Mouse (Mus musculus) neural tube, embryonic 14.5 days (tissue): ENCODE measurements around the gene Rp2. TPM values are rescaled to one million over a fixed set of nuclear protein-coding genes. Genes with fewer than 3 reads are reported as not detected.
"Not testable (repeated sequence)": the region's sequence is repeated elsewhere in the genome, so short reads cannot be mapped to it uniquely, and the experiment has no call there.

Experiments
- ATAC-seq: fragments of 200-750 bp; cut with Nextera tagmentation; 2 replicates; pipeline ENCODE4 v1.8.0; 2017; ENCODE audit warnings: low read depth, mild to moderate bottlenecking, moderate TSS enrichment, moderate library complexity
- H3K27ac ChIP-seq: fragments of 300-500 bp; sonication (generic); 2 replicates; pipeline ENCODE4 v1.5.1; 2014; ENCODE audit warnings: low read depth, mild to moderate bottlenecking, control low read depth, low read length, moderate library complexity, mixed read lengths
- H3K27me3 ChIP-seq: fragments of 300-500 bp; sonication (generic); 2 replicates; pipeline ENCODE4 v1.6.1; 2014; ENCODE audit warnings: low read length; ENCODE audit not compliant: control insufficient read depth, insufficient read depth
- H3K36me3 ChIP-seq: fragments of 300-500 bp; sonication (generic); 2 replicates; pipeline ENCODE4 v1.6.1; 2014; ENCODE audit warnings: low read length, mixed read lengths; ENCODE audit not compliant: control insufficient read depth, insufficient read depth
- H3K4me1 ChIP-seq: fragments of 300-500 bp; sonication (generic); 2 replicates; pipeline ENCODE4 v1.6.1; 2014; ENCODE audit warnings: low read length; ENCODE audit not compliant: control insufficient read depth, insufficient read depth
- H3K4me2 ChIP-seq: fragments of 300-500 bp; sonication (generic); 2 replicates; pipeline ENCODE4 v1.6.1; 2014; ENCODE audit warnings: mild to moderate bottlenecking, low read depth, low read length, control low read depth
- H3K4me3 ChIP-seq: fragments of 300-500 bp; sonication (generic); 2 replicates; pipeline ENCODE4 v1.5.1; 2014; ENCODE audit warnings: low read depth, low read length, control low read depth, mixed read lengths
- H3K9ac ChIP-seq: fragments of 300-500 bp; sonication (generic); replicated peaks from 2 replicates; pipeline ENCODE4 v1.6.1; 2014; ENCODE audit warnings: low read depth, mild to moderate bottlenecking, control low read depth, low read length, mixed read lengths
- H3K9me3 ChIP-seq: fragments of 300-500 bp; sonication (generic); 2 replicates; pipeline ENCODE4 v1.6.1; 2016; ENCODE audit warnings: low read length; ENCODE audit not compliant: control insufficient read depth
- WGBS: fragments of 180-500 bp; shearing (Covaris S2); extraction: QIAGEN DNeasy Blood & Tissue Kit; methylation state at CpG from one replicate; pipeline ENCODE4 v1.1.7; 2014; 5-methylcytosine and 5-hydroxymethylcytosine counted together
- polyA plus RNA-seq: library from polyadenylated mRNA; unstranded; fragments of >200 nt; fragmentation: Nextera tagmentation; extraction: Ambion mirVana; gene quantifications from 2 replicates; pipeline ENCODE4 v1.2.1, GENCODE M21; 2014

Rp2 gene
- polyA plus RNA-seq, 1 experiment from 2014 or later, result 17.5 TPM

- no peaks in the 10 kb centered on the region for H3K9me3 ChIP-seq
- no peak for ATAC-seq
- no peak overlapping the region for H3K4me2 ChIP-seq
- H3K4me1 ChIP-seq, result no peaks in the 10 kb centered on the region
- WGBS, result 75% methylated on average over 7 of the region's 7 CpGs
- H3K27ac ChIP-seq, result no peak overlapping the region
- H3K36me3 ChIP-seq, result no peaks in the 10 kb centered on the region
- H3K9ac ChIP-seq, result no peak overlapping the region
- H3K4me3 ChIP-seq, result no peak overlapping the region
- H3K27me3 ChIP-seq, result no peaks in the 10 kb centered on the region
Measured at GRCm38 (mm10) chrX:20379347-20380014, 15.2 kb downstream of the Rp2 start.

- ATAC-seq, result no peak
- no peak overlapping the region for H3K9ac ChIP-seq
- H3K27me3 ChIP-seq, result no peaks in the 10 kb centered on the region
- WGBS, result 85% methylated on average over 6 of the region's 6 CpGs
- no peaks in the 10 kb centered on the region for H3K4me1 ChIP-seq
- H3K27ac ChIP-seq, result no peak overlapping the region
- no peaks in the 10 kb centered on the region for H3K9me3 ChIP-seq
- no peak overlapping the region for H3K4me3 ChIP-seq
- no peak overlapping the region for H3K4me2 ChIP-seq
- H3K36me3 ChIP-seq, result no peaks in the 10 kb centered on the region
Measured at GRCm38 (mm10) chrX:20382260-20382659, 18.0 kb downstream of the Rp2 start.

DNA sequence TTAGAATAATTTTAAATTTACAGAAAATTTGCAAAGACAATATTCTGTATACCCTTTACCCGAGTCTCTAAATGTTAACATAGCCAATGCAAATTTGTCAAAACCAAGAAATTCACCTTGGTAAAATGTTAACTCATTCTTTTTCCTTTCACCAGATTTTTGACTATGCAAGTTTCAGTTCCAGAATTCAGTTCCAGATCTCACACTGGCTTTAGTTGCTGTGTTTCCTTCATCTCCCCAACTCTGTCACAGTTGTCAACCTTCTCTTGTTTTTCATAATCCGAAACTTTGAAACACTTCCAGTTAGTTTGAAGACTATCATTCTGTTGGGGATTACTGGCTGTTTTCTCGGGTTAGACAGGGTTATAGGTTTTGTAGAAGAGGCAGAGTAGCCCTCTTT, 22.7 kb downstream of the Rp2 start:
- WGBS, result 83% methylated on average over 3 of the region's 3 CpGs
- H3K4me2 ChIP-seq, result no peak overlapping the region
- no peak overlapping the region for H3K9ac ChIP-seq
- H3K27ac ChIP-seq, result no peak overlapping the region
- no peaks in the 10 kb centered on the region for H3K27me3 ChIP-seq
- no peak for ATAC-seq
- H3K36me3 ChIP-seq, result no peaks in the 10 kb centered on the region
- no peak overlapping the region for H3K4me3 ChIP-seq
- no peaks in the 10 kb centered on the region for H3K4me1 ChIP-seq
- no peaks in the 10 kb centered on the region for H3K9me3 ChIP-seq

DNA sequence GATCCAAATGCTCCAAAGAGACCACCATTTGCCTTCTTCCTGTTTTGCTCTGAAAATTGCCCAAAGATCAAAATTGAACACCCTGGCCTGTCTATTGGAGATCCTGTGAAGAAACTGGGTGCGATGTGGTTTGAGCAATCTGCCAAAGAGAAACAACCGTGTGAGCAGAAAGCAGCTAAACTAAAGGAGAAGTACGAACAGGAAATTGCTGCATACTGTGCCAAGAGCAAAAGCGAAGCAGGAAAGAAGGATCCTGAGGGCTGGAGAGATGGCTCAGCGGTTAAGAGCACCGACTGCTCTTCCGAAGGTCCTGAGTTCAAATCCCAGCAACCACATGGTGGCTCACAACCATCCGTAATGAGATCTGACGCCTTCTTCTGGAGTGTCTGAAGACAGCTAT, 27.7 kb downstream of the Rp2 start:
- H3K4me1 ChIP-seq, H3K9ac ChIP-seq, H3K27me3 ChIP-seq, H3K36me3 ChIP-seq, H3K27ac ChIP-seq, H3K4me2 ChIP-seq, H3K4me3 ChIP-seq, H3K9me3 ChIP-seq, ATAC-seq: not testable (repeated sequence)
- WGBS, result 96% methylated on average over 8 of the region's 9 CpGs

DNA sequence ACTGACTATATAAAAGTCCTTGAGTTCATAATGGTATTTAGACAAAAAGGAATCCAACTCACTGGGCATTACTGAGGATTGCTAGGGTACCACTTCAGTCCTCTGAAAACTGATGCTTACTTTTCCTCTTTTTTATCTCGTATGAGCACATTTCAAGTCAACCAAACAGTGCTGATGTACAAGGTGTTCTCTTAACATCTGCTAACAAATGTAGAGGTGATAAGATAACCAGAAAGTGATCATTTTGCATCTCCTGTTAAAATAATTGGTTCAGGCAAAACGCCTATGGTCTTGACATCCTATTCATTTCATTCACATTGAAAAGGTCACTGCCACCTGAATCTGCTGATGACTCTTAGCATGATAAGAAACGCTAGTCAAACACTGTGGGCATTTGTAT, 28.7 kb downstream of the Rp2 start:
- no peak overlapping the region for H3K4me2 ChIP-seq
- no peaks in the 10 kb centered on the region for H3K9me3 ChIP-seq
- no peak overlapping the region for H3K4me3 ChIP-seq
- no peaks in the 10 kb centered on the region for H3K27me3 ChIP-seq
- ATAC-seq, result no peak
- WGBS, result 84% methylated on average over 3 of the region's 3 CpGs
- H3K4me1 ChIP-seq, result no peaks in the 10 kb centered on the region
- no peaks in the 10 kb centered on the region for H3K36me3 ChIP-seq
- no peak overlapping the region for H3K9ac ChIP-seq
- no peak overlapping the region for H3K27ac ChIP-seq

DNA sequence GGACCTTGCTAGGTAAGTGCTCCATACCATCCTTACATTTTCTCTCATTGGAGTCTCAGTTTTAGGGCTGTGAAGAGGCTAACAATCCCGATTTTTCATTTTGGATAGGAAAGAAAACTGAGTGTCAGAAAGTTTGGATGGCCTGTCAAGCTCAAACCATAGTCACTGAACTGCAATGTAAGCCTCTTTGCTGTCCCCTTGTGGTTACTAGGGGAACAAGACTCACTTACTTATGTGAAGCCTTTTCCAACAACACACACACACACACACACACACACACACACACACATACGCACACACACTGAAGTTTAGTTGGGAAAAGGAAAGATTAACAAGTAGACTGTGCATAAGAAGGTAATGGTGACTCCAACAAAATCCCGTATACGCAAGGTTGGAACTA, 39.8 kb downstream of the Rp2 start:
- no peak overlapping the region for H3K4me2 ChIP-seq
- H3K4me3 ChIP-seq, result no peak overlapping the region
- no peaks in the 10 kb centered on the region for H3K36me3 ChIP-seq
- H3K4me1 ChIP-seq, result no peaks in the 10 kb centered on the region
- H3K9ac ChIP-seq, result no peak overlapping the region
- no peaks in the 10 kb centered on the region for H3K27me3 ChIP-seq
- H3K9me3 ChIP-seq, result no peaks in the 10 kb centered on the region
- no peak overlapping the region for H3K27ac ChIP-seq
- WGBS, result 83% methylated on average over 4 of the region's 4 CpGs
- ATAC-seq, result no peak

DNA sequence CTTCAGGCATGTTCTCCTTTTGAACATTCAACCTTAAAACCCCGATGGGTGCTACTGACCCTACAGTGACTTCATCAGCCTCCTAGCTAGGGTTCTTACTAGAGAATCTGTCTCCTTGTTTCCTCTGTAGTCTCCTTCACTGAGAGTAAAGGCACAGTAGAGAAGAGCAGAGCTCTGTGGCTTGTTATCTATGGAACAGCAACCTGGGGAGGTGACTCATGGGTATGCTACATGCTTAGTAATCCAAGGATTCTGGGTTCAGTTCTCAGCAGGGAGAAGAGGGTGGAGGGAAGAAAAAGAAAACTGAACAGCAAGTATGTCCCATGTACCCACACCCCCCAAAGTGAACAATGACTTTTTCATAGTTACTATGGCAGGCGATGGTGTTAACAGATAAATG, 42.6 kb downstream of the Rp2 start:
- Histone ChIP-seq H3K27me3 (no peaks in the 10 kb centered on the region), H3K4me2 (no peak overlapping the region), H3K4me3 (no peak overlapping the region), H3K9me3 (no peaks in the 10 kb centered on the region), H3K27ac (no peak overlapping the region), H3K9ac (no peak overlapping the region), H3K36me3 (no peaks in the 10 kb centered on the region), H3K4me1 (no peaks in the 10 kb centered on the region)
- no peak for ATAC-seq
- WGBS, result 92% methylated on average over 2 of the region's 2 CpGs

- Histone ChIP-seq H3K4me2 (no peak overlapping the region), H3K9me3 (no peaks in the 10 kb centered on the region), H3K4me3 (no peak overlapping the region), H3K4me1 (no peaks in the 10 kb centered on the region), H3K9ac (no peak overlapping the region), H3K27ac (no peak overlapping the region), H3K36me3 (no peaks in the 10 kb centered on the region), H3K27me3 (no peaks in the 10 kb centered on the region)
- 51% methylated on average over 2 of the region's 2 CpGs for WGBS
- no peak for ATAC-seq
Measured at GRCm38 (mm10) chrX:20407676-20408075, 43.4 kb downstream of the Rp2 start.

GRCm38 (mm10) chrX:20411382-20411781, 47.1 kb downstream of the Rp2 start:
- no peak for ATAC-seq
- no peaks in the 10 kb centered on the region for H3K36me3 ChIP-seq
- no peaks in the 10 kb centered on the region for H3K4me1 ChIP-seq
- H3K9ac ChIP-seq, result no peak overlapping the region
- H3K4me2 ChIP-seq, result no peak overlapping the region
- H3K4me3 ChIP-seq, result no peak overlapping the region
- H3K27ac ChIP-seq, result no peak overlapping the region
- no peaks in the 10 kb centered on the region for H3K27me3 ChIP-seq
- 89% methylated on average over 4 of the region's 4 CpGs for WGBS
- H3K9me3 ChIP-seq, result no peaks in the 10 kb centered on the region
